Mouse (Mus musculus) hindbrain, embryonic 16.5 days (tissue): ENCODE results near the gene Grin2b. TPM values are rescaled to one million over a fixed set of nuclear protein-coding genes. Genes with fewer than 3 reads are reported as not detected.

Experiments
- ATAC-seq: fragments of 200-750 bp; cut with Nextera tagmentation; 2 replicates; pipeline ENCODE4 v1.8.0; 2017; ENCODE audit warnings: moderate TSS enrichment, moderate library complexity
- H3K27ac ChIP-seq: fragments of 300-500 bp; sonication (generic); 2 replicates; pipeline ENCODE4 v1.5.1; 2014; ENCODE audit warnings: low read depth, mild to moderate bottlenecking, control low read depth, low read length, moderate library complexity
- H3K27me3 ChIP-seq: fragments of 300-500 bp; sonication (generic); replicated peaks from 2 replicates; pipeline ENCODE4 v1.6.1; 2014; ENCODE audit warnings: low read length; ENCODE audit not compliant: control insufficient read depth, insufficient read depth
- H3K36me3 ChIP-seq: fragments of 300-500 bp; sonication (generic); 2 replicates; pipeline ENCODE4 v1.6.1; 2014; ENCODE audit warnings: mild to moderate bottlenecking, low read length, moderate library complexity, mixed read lengths; ENCODE audit not compliant: control insufficient read depth, insufficient read depth
- H3K4me1 ChIP-seq: fragments of 300-500 bp; sonication (generic); 2 replicates; pipeline ENCODE4 v1.6.1; 2014; ENCODE audit warnings: low read depth, low read length; ENCODE audit not compliant: control insufficient read depth, insufficient read depth
- H3K4me2 ChIP-seq: fragments of 300-500 bp; sonication (generic); 2 replicates; pipeline ENCODE4 v1.6.1; 2014; ENCODE audit warnings: mild to moderate bottlenecking, low read length, control low read depth, moderate library complexity
- H3K4me3 ChIP-seq: fragments of 300-500 bp; sonication (generic); 2 replicates; pipeline ENCODE4 v1.5.1; 2014; ENCODE audit warnings: mild to moderate bottlenecking, low read length, control low read depth, moderate library complexity
- H3K9ac ChIP-seq: fragments of 300-500 bp; sonication (generic); 2 replicates; pipeline ENCODE4 v1.6.1; 2014; ENCODE audit warnings: low read depth, mild to moderate bottlenecking, control low read depth, low read length, moderate library complexity
- H3K9me3 ChIP-seq: fragments of 300-500 bp; sonication (generic); 2 replicates; pipeline ENCODE4 v1.6.1; 2014; ENCODE audit warnings: mild to moderate bottlenecking, low read length, moderate library complexity; ENCODE audit not compliant: control insufficient read depth
- WGBS: fragments of 180-500 bp; shearing (Covaris S2); extraction: QIAGEN DNeasy Blood & Tissue Kit; methylation state at CpG from one replicate; pipeline ENCODE4 v1.1.7; 2014; 5-methylcytosine and 5-hydroxymethylcytosine counted together
- polyA plus RNA-seq: library from polyadenylated mRNA; unstranded; fragments of >200 nt; fragmentation: Nextera tagmentation; extraction: Ambion mirVana; gene quantifications from 2 replicates; pipeline ENCODE4 v1.2.1, GENCODE M21; 2015

The Grin2b gene
- polyA plus RNA-seq, 1 experiment from 2014 or later, result 56.1 TPM

- no peaks in the 10 kb centered on the region for H3K9me3 ChIP-seq
- no peaks in the 10 kb centered on the region for H3K27me3 ChIP-seq
- H3K4me1 ChIP-seq, result no peaks in the 10 kb centered on the region
- H3K27ac ChIP-seq, result no peak overlapping the region
- no peak overlapping the region for H3K4me2 ChIP-seq
- ATAC-seq, result no peak
- peaks cover 2% of the 10 kb centered on the region; the same call in 1 of the 2 replicates for H3K36me3 ChIP-seq
- no peak overlapping the region for H3K9ac ChIP-seq
- H3K4me3 ChIP-seq, result no peak overlapping the region
- 79% methylated on average over 1 of the region's 1 CpGs for WGBS
Observed at GRCm38 (mm10) chr6:135756075-135756474, 417.2 kb downstream of the Grin2b start.

DNA sequence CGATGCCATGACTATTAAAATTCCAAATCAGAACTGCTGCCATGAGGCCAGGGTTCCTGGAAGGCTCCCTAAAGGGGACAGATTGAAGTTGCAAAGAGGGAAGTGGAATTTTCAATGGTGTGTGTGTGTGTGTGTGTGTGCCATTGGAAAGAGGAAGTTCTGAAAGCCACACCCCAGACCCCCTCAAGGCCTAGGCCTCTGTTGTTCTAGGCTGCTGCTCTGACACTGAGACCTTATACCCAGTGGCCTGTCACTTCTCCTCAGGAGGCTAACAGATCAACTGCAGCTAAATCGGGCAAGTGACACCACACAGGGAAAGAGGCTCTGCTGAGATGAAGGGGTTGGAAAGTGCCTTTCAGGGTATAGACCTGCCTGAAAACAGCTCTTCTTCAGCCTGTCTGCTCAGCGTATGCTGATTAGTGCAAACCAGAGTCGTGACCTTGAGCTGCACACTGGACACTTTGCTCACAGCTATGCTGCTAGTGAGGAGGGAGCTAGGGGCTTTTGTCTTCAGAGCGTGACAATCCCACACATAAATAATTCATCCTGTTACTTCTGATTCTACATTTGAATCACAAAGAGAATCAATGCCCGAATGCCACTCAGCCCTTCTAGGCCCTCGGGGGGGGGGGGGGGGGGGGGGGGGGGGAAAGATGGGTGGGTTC is 424.8 kb downstream of the Grin2b start:
- Histone ChIP-seq H3K36me3 (peaks cover 2% of the 10 kb centered on the region; the same call in 1 of the 2 replicates), H3K9ac (no peak overlapping the region), H3K4me1 (no peaks in the 10 kb centered on the region; the same call in 1 of the 2 replicates), H3K4me2 (no peak overlapping the region), H3K27me3 (no peaks in the 10 kb centered on the region), H3K4me3 (no peak overlapping the region), H3K27ac (no peak overlapping the region), H3K9me3 (no peaks in the 10 kb centered on the region)
- WGBS, result 22% methylated on average over 6 of the region's 7 CpGs
- ATAC-seq, result peak; percentile 46

- Histone ChIP-seq H3K9ac (no peak overlapping the region), H3K4me1 (no peaks in the 10 kb centered on the region; the same call in 1 of the 2 replicates), H3K9me3 (no peaks in the 10 kb centered on the region), H3K4me3 (no peak overlapping the region), H3K27me3 (no peaks in the 10 kb centered on the region), H3K36me3 (no peaks in the 10 kb centered on the region), H3K4me2 (no peak overlapping the region), H3K27ac (no peak overlapping the region)
- no peak for ATAC-seq
- 70% methylated on average over 2 of the region's 2 CpGs for WGBS
Observed at GRCm38 (mm10) chr6:135745606-135746005, 427.7 kb downstream of the Grin2b start.

DNA sequence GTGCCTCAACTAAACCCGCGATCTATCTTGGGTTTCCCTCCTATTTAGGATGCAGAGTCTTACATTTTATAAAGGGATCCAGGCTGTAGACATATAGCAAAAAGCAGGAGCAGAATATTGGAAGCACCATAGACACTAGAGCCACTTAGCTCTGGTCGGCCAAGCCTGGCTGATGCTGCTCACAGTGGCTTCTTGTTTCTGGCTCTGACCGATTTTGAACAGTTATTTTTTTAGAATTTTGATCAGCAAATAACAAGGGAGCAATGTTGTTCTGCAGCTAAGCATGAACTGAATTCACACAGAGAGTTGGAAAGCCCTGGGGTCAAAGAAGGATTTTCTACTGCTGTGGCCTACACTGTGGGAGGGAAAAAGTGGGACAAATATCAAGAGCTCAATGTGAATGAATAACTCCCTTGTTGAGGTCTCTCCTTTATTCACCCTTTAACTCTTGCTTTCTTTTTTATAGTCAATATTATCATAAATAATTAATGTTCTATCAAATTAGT is 439.0 kb downstream of the Grin2b start:
- ATAC-seq, result no peak
- Histone ChIP-seq H3K36me3 (peaks cover 23% of the 10 kb centered on the region), H3K4me1 (no peaks in the 10 kb centered on the region), H3K9ac (no peak overlapping the region), H3K27ac (no peak overlapping the region), H3K9me3 (peaks cover 8% of the 10 kb centered on the region), H3K4me2 (no peak overlapping the region), H3K27me3 (no peaks in the 10 kb centered on the region), H3K4me3 (no peak overlapping the region)
- 85% methylated on average over 4 of the region's 4 CpGs for WGBS

DNA sequence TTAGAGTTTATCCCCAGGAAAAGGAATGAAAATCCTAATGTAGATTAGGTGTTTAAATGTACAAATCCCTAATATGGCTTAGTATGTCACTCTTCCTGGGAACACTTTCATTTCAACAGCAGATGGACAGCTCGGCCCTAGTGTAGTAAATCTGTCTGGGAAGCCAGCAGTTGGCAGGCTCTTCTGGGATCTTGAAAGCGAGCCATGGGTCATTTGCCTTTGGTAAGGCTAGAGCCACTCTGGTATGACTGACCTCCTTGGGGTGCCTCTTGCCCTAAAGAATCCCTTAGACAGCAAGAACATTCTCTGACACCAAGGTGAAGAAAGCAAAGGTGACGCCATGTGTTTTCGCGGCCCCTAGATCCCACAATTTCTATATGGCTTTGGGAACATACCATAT is 446.2 kb downstream of the Grin2b start:
- WGBS, result 89% methylated on average over 5 of the region's 5 CpGs
- Histone ChIP-seq H3K4me1 (no peaks in the 10 kb centered on the region), H3K4me2 (no peak overlapping the region), H3K27me3 (no peaks in the 10 kb centered on the region), H3K4me3 (no peak overlapping the region), H3K9me3 (no peaks in the 10 kb centered on the region), H3K27ac (no peak overlapping the region), H3K9ac (no peak overlapping the region), H3K36me3 (peaks cover 2% of the 10 kb centered on the region)
- no peak for ATAC-seq

DNA sequence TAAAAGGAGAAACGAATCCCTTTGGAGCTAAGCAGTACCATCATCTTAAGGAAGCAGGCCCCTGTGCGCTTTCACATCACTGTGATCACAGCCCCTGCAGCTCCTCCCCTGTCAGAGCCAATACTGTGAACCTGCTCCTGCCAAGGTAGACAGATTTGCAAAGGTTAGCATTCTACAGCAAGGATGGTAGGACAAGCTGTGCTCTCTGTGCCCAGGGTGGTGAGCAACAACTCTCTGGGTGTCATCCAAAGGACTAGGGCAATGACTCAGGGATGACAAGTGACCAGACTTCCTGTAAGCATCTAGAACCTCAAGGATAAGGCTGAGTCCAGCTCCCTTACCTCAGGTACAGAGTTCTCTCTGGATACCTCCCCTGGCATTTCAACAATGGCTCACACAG is 451.6 kb downstream of the Grin2b start:
- Histone ChIP-seq H3K27me3 (no peaks in the 10 kb centered on the region), H3K36me3 (no peaks in the 10 kb centered on the region), H3K9me3 (no peaks in the 10 kb centered on the region), H3K27ac (no peak overlapping the region), H3K4me1 (no peaks in the 10 kb centered on the region), H3K4me3 (no peak overlapping the region), H3K4me2 (no peak overlapping the region), H3K9ac (no peak overlapping the region)
- ATAC-seq, result no peak
- WGBS, result 95% methylated on average over 2 of the region's 2 CpGs

GRCm38 (mm10) chr6:135714906-135715305 is 458.4 kb downstream of the Grin2b start:
- H3K9ac ChIP-seq, result no peak overlapping the region
- no peaks in the 10 kb centered on the region for H3K27me3 ChIP-seq
- ATAC-seq, result no peak
- H3K9me3 ChIP-seq, result no peaks in the 10 kb centered on the region
- H3K36me3 ChIP-seq, result no peaks in the 10 kb centered on the region
- H3K4me2 ChIP-seq, result no peak overlapping the region
- no peaks in the 10 kb centered on the region for H3K4me1 ChIP-seq
- H3K4me3 ChIP-seq, result no peak overlapping the region
- 26% methylated on average over 4 of the region's 4 CpGs for WGBS
- H3K27ac ChIP-seq, result no peak overlapping the region

GRCm38 (mm10) chr6:135714236-135714635 is 459.1 kb downstream of the Grin2b start:
- 48% methylated on average over 1 of the region's 1 CpGs for WGBS
- H3K4me2 ChIP-seq, result no peak overlapping the region
- no peak overlapping the region for H3K9ac ChIP-seq
- H3K36me3 ChIP-seq, result no peaks in the 10 kb centered on the region
- no peaks in the 10 kb centered on the region for H3K4me1 ChIP-seq
- no peak for ATAC-seq
- no peaks in the 10 kb centered on the region for H3K27me3 ChIP-seq
- H3K4me3 ChIP-seq, result no peak overlapping the region
- no peak overlapping the region for H3K27ac ChIP-seq
- H3K9me3 ChIP-seq, result no peaks in the 10 kb centered on the region

DNA sequence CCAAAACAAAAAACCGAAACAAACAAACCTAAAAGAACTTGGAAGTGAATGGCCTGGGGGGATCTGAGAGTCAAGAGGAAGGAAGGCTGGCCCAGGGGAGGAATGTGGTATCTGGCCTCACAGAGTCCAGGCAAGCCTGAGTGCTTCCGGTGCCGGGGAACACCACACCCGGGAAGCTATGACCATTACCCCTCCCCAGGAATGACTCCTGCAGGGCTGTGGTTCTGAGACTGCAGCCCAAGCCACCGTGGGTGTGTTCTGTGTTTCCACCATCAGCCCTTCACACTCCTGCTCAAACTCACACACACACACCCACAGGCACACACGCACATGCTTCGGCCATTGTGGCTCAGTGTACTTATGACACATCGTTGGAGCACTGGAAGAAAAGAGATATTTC is 459.6 kb downstream of the Grin2b start:
- Histone ChIP-seq H3K4me2 (no peak overlapping the region), H3K36me3 (no peaks in the 10 kb centered on the region), H3K27me3 (no peaks in the 10 kb centered on the region), H3K27ac (no peak overlapping the region), H3K9me3 (no peaks in the 10 kb centered on the region), H3K4me1 (no peaks in the 10 kb centered on the region), H3K4me3 (no peak overlapping the region), H3K9ac (no peak overlapping the region)
- 83% methylated on average over 8 of the region's 8 CpGs for WGBS
- ATAC-seq, result no peak
